Mouse (Mus musculus) cortical plate, adult 2 months (tissue): ENCODE measurements around the gene Zfp281. TPM values are rescaled to one million over a fixed set of nuclear protein-coding genes. Genes with fewer than 3 reads are reported as not detected.

Source experiments
- H3K27ac ChIP-seq: fragments of 200-500 bp; 2 replicates; pipeline ENCODE4 v1.5.1; 2012; ENCODE audit warnings: low read length, control low read depth, inconsistent platforms; ENCODE audit not compliant: insufficient read depth
- H3K4me1 ChIP-seq: fragments of 200-500 bp; 2 replicates; pipeline ENCODE4 v1.6.1; 2011; ENCODE audit warnings: low read length; ENCODE audit not compliant: control insufficient read depth, insufficient read depth
- H3K4me3 ChIP-seq: fragments of 200-500 bp; 2 replicates; pipeline ENCODE4 v1.5.1; 2011; ENCODE audit warnings: mild to moderate bottlenecking, low read length, control low read depth; ENCODE audit not compliant: insufficient read depth
- CTCF ChIP-seq: fragments of 200-500 bp; IDR thresholded peaks from 2 replicates; pipeline ENCODE4 v1.5.1; 2011; ENCODE audit warnings: mild to moderate bottlenecking, control low read depth, low read length; ENCODE audit not compliant: insufficient read depth; ENCODE audit errors: extremely low read depth
- POLR2A ChIP-seq: fragments of 200-500 bp; IDR thresholded peaks from 2 replicates; pipeline ENCODE4 v1.6.1; 2011; ENCODE audit warnings: mild to moderate bottlenecking, low read length, control low read depth; ENCODE audit not compliant: insufficient read depth; ENCODE audit errors: extremely low read depth
- polyA plus RNA-seq: library from polyadenylated mRNA; depleted of rRNA; stranded (reverse); fragments of >200 nt; gene quantifications from 2 replicates; pipeline ENCODE4 v1.2.3, GENCODE M21; 2012

Zfp281 gene
- polyA plus RNA-seq, 1 experiment: 12.9 TPM

- H3K4me1 ChIP-seq: peaks cover 1% of the 10 kb centered on the region; the same call in 1 of the 2 replicates
- H3K27ac ChIP-seq: no peak overlapping the region
- H3K4me3 ChIP-seq: no peak overlapping the region
- TF ChIP-seq CTCF (no peak), POLR2A (no peak)
Observed at GRCm38 (mm10) chr1:136653526-136653925, 28.8 kb downstream of the Zfp281 start.

- H3K4me3 ChIP-seq: no peak overlapping the region
- H3K4me1 ChIP-seq: peaks cover 1% of the 10 kb centered on the region; the same call in 1 of the 2 replicates
- H3K27ac ChIP-seq: no peak overlapping the region
- TF ChIP-seq CTCF (no peak), POLR2A (no peak)
Observed at GRCm38 (mm10) chr1:136654385-136654784, 29.7 kb downstream of the Zfp281 start.

- no peaks in the 10 kb centered on the region; the same call in 1 of the 2 replicates for H3K4me1 ChIP-seq
- no peak overlapping the region for H3K27ac ChIP-seq
- TF ChIP-seq POLR2A (no peak), CTCF (no peak)
- no peak overlapping the region for H3K4me3 ChIP-seq
Observed at GRCm38 (mm10) chr1:136656619-136657018, 31.9 kb downstream of the Zfp281 start.

- Histone ChIP-seq H3K4me3 (no peak overlapping the region), H3K4me1 (no peaks in the 10 kb centered on the region; the same call in 1 of the 2 replicates), H3K27ac (no peak overlapping the region)
- TF ChIP-seq CTCF (no peak), POLR2A (no peak)
Observed at GRCm38 (mm10) chr1:136658456-136659227, 33.9 kb downstream of the Zfp281 start.

- TF ChIP-seq CTCF (no peak), POLR2A (no peak)
- Histone ChIP-seq H3K4me1 (no peaks in the 10 kb centered on the region; the same call in 1 of the 2 replicates), H3K27ac (no peak overlapping the region), H3K4me3 (no peak overlapping the region)
Observed at GRCm38 (mm10) chr1:136659337-136659736, 34.6 kb downstream of the Zfp281 start.

GRCm38 (mm10) chr1:136659917-136660316 is 35.2 kb downstream of the Zfp281 start:
- TF ChIP-seq POLR2A: no peak
- TF ChIP-seq CTCF: no peak
- peaks cover 2% of the 10 kb centered on the region for H3K4me1 ChIP-seq

GRCm38 (mm10) chr1:136661511-136661910 is 36.8 kb downstream of the Zfp281 start:
- Histone ChIP-seq H3K4me1 (peaks cover 2% of the 10 kb centered on the region), H3K27ac (peak overlapping the region; percentile 74), H3K4me3 (no peak overlapping the region)
- TF ChIP-seq CTCF: no peak

More at GRCm38 (mm10) chr1:136659917-136660316, 35.2 kb downstream of the Zfp281 start:
- no peak overlapping the region for H3K4me3 ChIP-seq
- H3K27ac ChIP-seq: no peak overlapping the region

GRCm38 (mm10) chr1:136661939-136662563 is 37.4 kb downstream of the Zfp281 start:
- Histone ChIP-seq H3K27ac (peak overlapping the region; percentile 74), H3K4me1 (peaks cover 2% of the 10 kb centered on the region), H3K4me3 (no peak overlapping the region)
- no peak for TF ChIP-seq POLR2A
- TF ChIP-seq CTCF: no peak

- Histone ChIP-seq H3K4me3 (no peak overlapping the region), H3K4me1 (peaks cover 2% of the 10 kb centered on the region), H3K27ac (no peak overlapping the region; the same call in 1 of the 2 replicates)
- TF ChIP-seq POLR2A: no peak
- no peak for TF ChIP-seq CTCF
Observed at GRCm38 (mm10) chr1:136664921-136665582, 40.4 kb downstream of the Zfp281 start.
